Mouse (Mus musculus): ENCODE data around the gene Myo1g. TPM values are rescaled to one million over a fixed set of nuclear protein-coding genes. Genes with fewer than 3 reads are reported as not detected.
"Not testable (repeated sequence)": the region's sequence is repeated elsewhere in the genome, so short reads cannot be mapped to it uniquely, and the experiment has no call there.

The Myo1g gene
- total RNA-seq, 2 experiments from 2014 or later, result 0.56 to 1.0 TPM

GRCm38 (mm10) chr11:6528186-6529006 is 7.6 kb upstream of the Myo1g start:
- peak; percentile 94 for DNase-seq

- DNase-seq, result no peak
Measured at GRCm38 (mm10) chr11:6527256-6528185, 6.8 kb upstream of the Myo1g start.

DNA sequence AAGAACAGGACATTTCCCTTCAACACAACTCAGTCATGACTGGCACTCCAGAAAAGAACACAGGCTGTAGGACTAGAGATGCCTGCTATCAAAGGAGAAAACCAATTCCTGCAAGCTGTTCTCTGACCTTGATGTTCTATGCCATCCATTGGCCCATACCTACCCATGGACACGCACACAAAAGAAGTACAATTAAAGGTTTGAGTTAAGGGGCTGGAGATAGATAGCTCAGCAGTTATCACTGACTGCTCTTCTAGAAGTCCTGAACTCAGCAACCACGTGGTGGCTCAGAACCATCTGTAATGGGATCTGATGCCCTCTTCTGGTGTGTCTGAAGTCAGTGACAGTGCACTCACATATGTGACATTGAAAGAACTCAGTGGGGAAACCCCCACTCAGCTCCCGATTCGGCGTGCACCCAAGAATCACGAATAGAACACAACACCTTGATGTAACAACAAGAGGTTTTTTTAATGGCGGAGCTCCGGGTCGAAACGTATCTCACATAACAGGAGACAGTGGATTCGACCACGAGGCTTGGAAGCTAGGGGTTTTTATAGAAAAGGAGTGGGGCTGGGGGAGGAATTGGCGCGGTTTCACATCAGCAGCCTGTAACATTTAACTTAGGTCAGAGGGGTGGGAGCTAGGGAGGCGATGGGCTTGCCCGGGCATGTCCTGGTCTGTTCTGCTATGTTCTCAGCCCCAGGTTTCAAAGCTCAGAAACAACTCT is 5.9 kb upstream of the Myo1g start:
- DNase-seq, result not testable (repeated sequence)

- no peak for DNase-seq
Measured at GRCm38 (mm10) chr11:6525241-6525640, 4.5 kb upstream of the Myo1g start.

GRCm38 (mm10) chr11:6524880-6525238 is 4.1 kb upstream of the Myo1g start:
- DNase-seq, result no peak

DNA sequence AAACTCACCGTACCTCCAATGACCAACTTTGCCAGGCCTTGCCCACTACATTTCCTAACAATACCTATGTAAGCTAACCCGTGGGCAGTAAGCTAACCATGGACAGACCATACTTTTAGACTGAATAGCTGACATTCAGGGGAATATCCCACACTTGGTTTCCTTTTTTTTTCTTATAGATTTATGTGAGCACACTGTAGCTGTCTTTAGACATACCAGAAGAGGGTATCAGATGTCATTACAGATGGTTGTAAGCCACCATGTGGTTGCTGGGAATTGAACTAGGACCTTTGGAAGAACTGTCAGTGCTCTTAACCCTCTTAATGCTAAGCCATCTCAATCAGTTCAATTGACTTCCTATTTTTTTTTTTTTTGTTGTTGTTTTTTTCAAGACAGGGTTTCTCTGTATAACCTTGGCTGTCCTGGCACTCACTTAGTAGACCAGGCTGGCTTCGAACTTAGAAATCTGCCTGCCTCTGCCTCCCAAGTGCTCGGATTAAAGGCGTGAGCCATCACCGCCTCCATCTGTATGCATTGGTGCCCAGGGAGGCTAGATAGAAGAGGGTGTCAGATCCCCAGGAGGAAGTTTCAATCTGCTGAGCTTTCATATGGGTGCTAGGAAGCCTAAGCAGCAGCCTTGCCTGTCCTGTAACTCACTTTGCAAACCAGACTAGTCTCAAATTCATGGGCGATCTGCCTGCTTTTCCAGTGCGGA is 3.6 kb upstream of the Myo1g start:
- no peak for DNase-seq

GRCm38 (mm10) chr11:6523662-6524088 is 2.9 kb upstream of the Myo1g start:
- DNase-seq, result no peak

DNA sequence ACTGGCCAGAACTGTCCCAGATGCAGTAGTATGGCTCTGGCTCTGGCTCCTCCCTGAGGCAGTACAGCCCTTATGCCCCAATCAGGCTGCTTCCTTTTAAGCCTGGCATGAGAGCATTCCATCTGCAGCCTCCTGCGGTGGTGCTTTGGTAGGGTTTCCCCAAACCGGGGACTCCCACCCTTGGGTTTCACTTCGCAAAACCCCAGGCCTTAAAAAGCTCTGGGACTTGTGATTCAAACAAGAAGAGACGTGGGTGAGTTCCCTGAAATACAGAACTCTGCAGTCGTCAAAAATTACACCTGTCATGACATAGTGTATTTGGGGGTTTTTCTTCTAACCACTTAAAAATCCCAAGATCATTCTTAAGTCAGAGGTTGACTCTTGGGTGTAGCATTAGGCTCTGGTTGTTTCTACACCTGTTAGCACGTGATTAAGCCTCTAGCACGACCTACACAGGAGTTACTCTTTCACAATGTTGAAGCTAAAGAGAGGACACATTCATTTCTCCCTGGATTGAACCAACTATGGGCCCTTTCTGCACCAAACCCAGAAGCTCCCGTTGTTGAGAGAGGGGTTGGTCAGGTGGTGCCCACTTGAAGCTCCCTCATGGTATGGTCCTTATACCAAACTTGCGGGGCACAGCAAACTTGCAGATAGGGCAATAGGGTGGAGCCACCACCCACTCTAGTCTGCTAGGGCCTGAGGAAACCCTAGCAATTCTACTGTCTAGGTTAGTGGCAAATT is 2.2 kb upstream of the Myo1g start:
- DNase-seq, result no peak

DNA sequence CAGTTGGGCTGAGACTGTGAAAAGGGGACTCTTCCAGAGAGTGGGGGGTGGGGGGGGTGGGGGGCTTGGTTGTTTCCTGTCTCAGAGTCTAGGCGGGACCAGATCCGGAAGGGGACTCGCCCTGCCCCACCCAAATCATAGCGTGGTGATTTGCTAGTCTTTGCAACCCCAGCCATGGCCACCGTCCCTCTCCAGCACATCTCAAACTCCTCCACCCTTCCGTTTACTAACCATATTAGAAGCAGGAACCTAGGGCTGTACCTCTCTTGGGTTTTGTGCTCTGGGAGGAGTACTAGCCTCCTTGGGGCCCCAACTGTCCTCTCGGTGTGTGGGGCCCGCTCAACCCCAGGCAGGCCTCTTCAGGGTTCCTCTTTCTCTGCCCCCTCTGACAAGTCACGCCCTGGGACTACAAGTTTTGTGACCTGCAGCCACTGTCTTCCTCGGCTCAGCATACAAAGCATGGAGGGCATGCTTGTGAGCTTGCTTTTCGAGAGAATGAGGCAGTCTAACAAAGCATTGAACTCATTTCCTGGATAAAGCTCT is 1.2 kb downstream of the Myo1g start:
- no peak for DNase-seq

GRCm38 (mm10) chr11:6514837-6515236 is 5.9 kb downstream of the Myo1g start:
- DNase-seq, result peak; percentile 29

- DNase-seq, result no peak
Measured at GRCm38 (mm10) chr11:6508269-6508876, 12.4 kb downstream of the Myo1g start.

GRCm38 (mm10) chr11:6506516-6506915 is 14.2 kb downstream of the Myo1g start:
- DNase-seq, result no peak

- no peak for DNase-seq
Measured at GRCm38 (mm10) chr11:6504689-6505088, 16.1 kb downstream of the Myo1g start.

DNA sequence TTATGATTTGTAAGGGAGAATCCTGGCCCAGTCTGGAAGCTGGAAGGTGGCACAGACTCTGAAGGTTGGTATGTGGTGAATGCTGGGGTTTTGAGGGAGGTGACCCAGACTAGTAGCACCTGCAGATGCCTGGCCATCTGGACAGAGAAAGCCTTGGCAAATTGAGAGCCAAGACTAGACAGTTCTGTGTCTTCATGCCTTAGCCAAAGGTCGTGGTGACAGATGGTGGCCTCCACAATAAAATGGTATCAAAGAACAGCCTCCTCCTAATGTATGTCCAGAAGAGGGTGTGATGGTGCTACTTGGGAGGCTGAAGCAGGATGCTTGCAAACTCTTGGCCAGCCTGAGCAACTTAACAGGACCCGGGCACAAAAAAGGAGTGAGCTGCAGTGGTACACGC is 16.5 kb downstream of the Myo1g start:
- DNase-seq, result no peak

GRCm38 (mm10) chr11:6502506-6502905 is 18.3 kb downstream of the Myo1g start:
- no peak for DNase-seq

DNA sequence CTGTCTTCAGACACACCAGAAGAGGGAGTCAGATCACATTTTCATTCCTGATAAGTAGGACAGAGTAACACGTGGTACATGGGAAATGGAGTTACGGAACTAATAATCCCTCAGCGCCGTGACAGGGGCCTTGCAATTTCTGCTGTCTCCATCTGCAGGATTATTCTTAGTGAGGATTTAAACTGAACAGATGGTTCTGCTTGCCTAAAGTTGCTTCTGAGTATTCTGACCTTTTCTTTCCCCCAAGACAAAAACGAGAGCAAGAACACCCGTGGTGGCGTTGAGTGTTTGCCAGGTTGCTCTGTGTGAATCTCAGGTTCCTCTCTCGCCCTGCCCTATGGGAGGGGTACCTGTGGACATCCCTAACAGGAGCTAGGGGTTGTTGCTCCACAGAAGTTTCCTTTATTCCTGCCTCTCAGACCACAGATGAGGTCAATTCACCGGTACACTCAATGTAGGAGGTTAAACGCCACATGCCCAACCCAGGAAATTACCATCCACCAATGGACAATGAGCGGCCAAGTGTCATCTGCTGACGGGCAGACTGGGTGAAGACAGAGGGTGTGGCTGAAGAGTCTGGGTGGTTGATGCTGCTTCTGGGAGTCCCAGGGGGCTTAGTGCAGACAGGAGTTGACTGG is 23.3 kb downstream of the Myo1g start:
- no peak for DNase-seq

GRCm38 (mm10) chr11:6489691-6490503 is 30.9 kb downstream of the Myo1g start:
- peak; percentile 50 for DNase-seq

DNA sequence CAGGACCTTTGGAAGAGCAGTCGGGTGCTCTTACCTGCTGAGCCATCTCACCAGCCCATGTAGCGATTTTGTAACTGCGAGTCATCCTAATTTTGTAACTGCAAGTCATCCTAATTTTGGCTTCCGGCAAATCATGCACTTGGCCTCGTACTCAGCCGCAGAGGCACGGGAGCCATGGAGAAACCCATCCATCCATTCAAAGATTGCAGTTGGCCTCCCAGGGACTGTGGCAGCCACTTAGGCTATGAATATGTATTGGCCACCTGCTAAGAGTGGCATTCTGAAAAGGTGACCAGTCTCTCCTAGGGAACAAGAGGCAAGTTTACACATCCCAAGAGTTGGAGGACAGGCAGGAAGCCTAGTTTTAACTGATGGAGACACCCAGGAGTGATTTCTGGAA is 31.5 kb downstream of the Myo1g start:
- no peak for DNase-seq
